Mouse (Mus musculus) lung, embryonic 15.5 days (tissue): Measurements from ENCODE around the gene Chst11. TPM values are rescaled to one million over a fixed set of nuclear protein-coding genes. Genes with fewer than 3 reads are reported as not detected.

Source experiments
- ATAC-seq: fragments of 200-750 bp; cut with Nextera tagmentation; 2 replicates; pipeline ENCODE4 v1.8.0; 2017; ENCODE audit warnings: moderate number of reproducible peaks, borderline replicate concordance; ENCODE audit not compliant: low FRiP score, low TSS enrichment; ENCODE audit errors: extremely low read depth
- H3K27ac ChIP-seq: fragments of 300-500 bp; sonication (generic); 2 replicates; pipeline ENCODE4 v1.5.1; 2015; ENCODE audit warnings: moderate library complexity, mild to moderate bottlenecking, inconsistent platforms
- H3K27me3 ChIP-seq: fragments of 300-500 bp; sonication (generic); 2 replicates; pipeline ENCODE4 v1.6.1; 2015; ENCODE audit warnings: inconsistent platforms
- H3K36me3 ChIP-seq: fragments of 300-500 bp; sonication (generic); 2 replicates; pipeline ENCODE4 v1.6.1; 2015; ENCODE audit warnings: inconsistent platforms
- H3K4me1 ChIP-seq: fragments of 300-500 bp; sonication (generic); 2 replicates; pipeline ENCODE4 v1.6.1; 2015; ENCODE audit warnings: inconsistent platforms
- H3K4me2 ChIP-seq: fragments of 300-500 bp; sonication (generic); 2 replicates; pipeline ENCODE4 v1.6.1; 2015; ENCODE audit warnings: inconsistent platforms, mild to moderate bottlenecking, moderate library complexity
- H3K4me3 ChIP-seq: fragments of 300-500 bp; sonication (generic); 2 replicates; pipeline ENCODE4 v1.5.1; 2015; ENCODE audit warnings: mild to moderate bottlenecking, inconsistent platforms
- H3K9ac ChIP-seq: fragments of 300-500 bp; sonication (generic); 2 replicates; pipeline ENCODE4 v1.6.1; 2015; ENCODE audit warnings: inconsistent platforms
- H3K9me3 ChIP-seq: fragments of 300-500 bp; sonication (generic); 2 replicates; pipeline ENCODE4 v1.6.1; 2016; ENCODE audit warnings: inconsistent platforms
- WGBS: fragments of 180-500 bp; shearing (Covaris S2); methylation state at CpG from one replicate; pipeline ENCODE4 v1.1.7; 2015; 5-methylcytosine and 5-hydroxymethylcytosine counted together
- polyA plus RNA-seq: library from polyadenylated mRNA; unstranded; fragments of >200 nt; fragmentation: Nextera tagmentation; extraction: Ambion mirVana; gene quantifications from 2 replicates; pipeline ENCODE4 v1.2.1, GENCODE M21; 2015

The Chst11 gene
- polyA plus RNA-seq, 1 experiment from 2014 or later = 2.0 TPM

- peaks cover 16% of the 10 kb centered on the region for H3K4me1 ChIP-seq
- no peak overlapping the region for H3K9ac ChIP-seq
- WGBS = 81% methylated on average over 1 of the region's 1 CpGs
- H3K4me2 ChIP-seq = no peak overlapping the region
- no peaks in the 10 kb centered on the region for H3K9me3 ChIP-seq
- no peak overlapping the region for H3K27ac ChIP-seq
- H3K4me3 ChIP-seq = no peak overlapping the region
- H3K36me3 ChIP-seq = no peaks in the 10 kb centered on the region
- peaks cover 6% of the 10 kb centered on the region; the same call in 1 of the 2 replicates for H3K27me3 ChIP-seq
- ATAC-seq = no peak
Observed at GRCm38 (mm10) chr10:83152723-83153122, 167.4 kb downstream of the Chst11 start.

GRCm38 (mm10) chr10:83153374-83153773 is 168.1 kb downstream of the Chst11 start:
- Histone ChIP-seq H3K9ac (no peak overlapping the region), H3K4me3 (no peak overlapping the region), H3K4me2 (no peak overlapping the region), H3K27me3 (peaks cover 3% of the 10 kb centered on the region; the same call in 1 of the 2 replicates), H3K4me1 (peaks cover 16% of the 10 kb centered on the region), H3K9me3 (no peaks in the 10 kb centered on the region), H3K36me3 (no peaks in the 10 kb centered on the region), H3K27ac (no peak overlapping the region)
- 79% methylated on average over 5 of the region's 5 CpGs for WGBS
- ATAC-seq = no peak

- H3K9me3 ChIP-seq = no peaks in the 10 kb centered on the region
- H3K9ac ChIP-seq = no peak overlapping the region
- no peak overlapping the region for H3K27ac ChIP-seq
- no peaks in the 10 kb centered on the region; the same call in 1 of the 2 replicates for H3K27me3 ChIP-seq
- no peak overlapping the region for H3K4me2 ChIP-seq
- ATAC-seq = no peak
- peaks cover 16% of the 10 kb centered on the region for H3K4me1 ChIP-seq
- no peak overlapping the region for H3K4me3 ChIP-seq
- 59% methylated on average over 9 of the region's 9 CpGs for WGBS
- H3K36me3 ChIP-seq = no peaks in the 10 kb centered on the region
Observed at GRCm38 (mm10) chr10:83153887-83154286, 168.6 kb downstream of the Chst11 start.

GRCm38 (mm10) chr10:83157289-83157688 is 172.0 kb downstream of the Chst11 start:
- no peak overlapping the region for H3K4me3 ChIP-seq
- H3K4me1 ChIP-seq = peaks cover 9% of the 10 kb centered on the region
- H3K4me2 ChIP-seq = no peak overlapping the region
- no peaks in the 10 kb centered on the region; the same call in 1 of the 2 replicates for H3K27me3 ChIP-seq
- H3K36me3 ChIP-seq = no peaks in the 10 kb centered on the region
- no peak for ATAC-seq
- WGBS = 64% methylated on average over 5 of the region's 5 CpGs
- H3K27ac ChIP-seq = no peak overlapping the region
- H3K9ac ChIP-seq = no peak overlapping the region
- H3K9me3 ChIP-seq = no peaks in the 10 kb centered on the region

GRCm38 (mm10) chr10:83158322-83158721 is 173.0 kb downstream of the Chst11 start:
- no peak overlapping the region for H3K27ac ChIP-seq

GRCm38 (mm10) chr10:83159229-83159628 is 173.9 kb downstream of the Chst11 start:
- ATAC-seq = no peak
- H3K4me3 ChIP-seq = no peak overlapping the region
- 84% methylated on average over 8 of the region's 8 CpGs for WGBS

More at GRCm38 (mm10) chr10:83158322-83158721, 173.0 kb downstream of the Chst11 start:
- Histone ChIP-seq H3K36me3 (no peaks in the 10 kb centered on the region), H3K4me3 (no peak overlapping the region), H3K4me2 (no peak overlapping the region), H3K9ac (no peak overlapping the region), H3K9me3 (no peaks in the 10 kb centered on the region), H3K4me1 (peaks cover 10% of the 10 kb centered on the region), H3K27me3 (no peaks in the 10 kb centered on the region; the same call in 1 of the 2 replicates)
- no peak for ATAC-seq
- WGBS = 76% methylated on average over 8 of the region's 8 CpGs

GRCm38 (mm10) chr10:83161656-83162365 is 176.5 kb downstream of the Chst11 start:
- ATAC-seq = 0 out of 2 replicates have a peak, but pooled peaks have one; percentile 44
- no peak overlapping the region for H3K27ac ChIP-seq

More at GRCm38 (mm10) chr10:83159229-83159628, 173.9 kb downstream of the Chst11 start:
- no peaks in the 10 kb centered on the region for H3K36me3 ChIP-seq
- H3K9ac ChIP-seq = no peak overlapping the region
- no peaks in the 10 kb centered on the region for H3K9me3 ChIP-seq
- H3K27me3 ChIP-seq = no peaks in the 10 kb centered on the region
- H3K27ac ChIP-seq = no peak overlapping the region
- H3K4me2 ChIP-seq = no peak overlapping the region
- peaks cover 10% of the 10 kb centered on the region for H3K4me1 ChIP-seq

GRCm38 (mm10) chr10:83163946-83164345 is 178.6 kb downstream of the Chst11 start:
- no peak overlapping the region for H3K4me3 ChIP-seq
- no peaks in the 10 kb centered on the region for H3K9me3 ChIP-seq
- 54% methylated on average over 6 of the region's 6 CpGs for WGBS
- H3K4me2 ChIP-seq = no peak overlapping the region
- H3K4me1 ChIP-seq = peaks cover 22% of the 10 kb centered on the region
- H3K27me3 ChIP-seq = no peaks in the 10 kb centered on the region
- no peak overlapping the region for H3K27ac ChIP-seq
- no peak overlapping the region for H3K9ac ChIP-seq
- ATAC-seq = no peak
- H3K36me3 ChIP-seq = no peaks in the 10 kb centered on the region

More at GRCm38 (mm10) chr10:83161656-83162365, 176.5 kb downstream of the Chst11 start:
- H3K9me3 ChIP-seq = no peaks in the 10 kb centered on the region
- no peak overlapping the region for H3K9ac ChIP-seq
- peaks cover 10% of the 10 kb centered on the region for H3K4me1 ChIP-seq
- H3K36me3 ChIP-seq = no peaks in the 10 kb centered on the region
- no peak overlapping the region for H3K4me2 ChIP-seq
- WGBS = 44% methylated on average over 10 of the region's 10 CpGs
- no peak overlapping the region for H3K4me3 ChIP-seq
- no peaks in the 10 kb centered on the region for H3K27me3 ChIP-seq

GRCm38 (mm10) chr10:83164901-83165435 is 179.7 kb downstream of the Chst11 start:
- Histone ChIP-seq H3K9ac (no peak overlapping the region), H3K27ac (no peak overlapping the region), H3K4me1 (peaks cover 27% of the 10 kb centered on the region), H3K4me2 (no peak overlapping the region), H3K9me3 (no peaks in the 10 kb centered on the region), H3K36me3 (no peaks in the 10 kb centered on the region), H3K27me3 (no peaks in the 10 kb centered on the region), H3K4me3 (no peak overlapping the region)
- no peak for ATAC-seq
- 81% methylated on average over 9 of the region's 9 CpGs for WGBS

GRCm38 (mm10) chr10:83165521-83166243 is 180.4 kb downstream of the Chst11 start:
- no peak overlapping the region for H3K9ac ChIP-seq
- H3K27ac ChIP-seq = no peak overlapping the region
- no peak overlapping the region for H3K4me3 ChIP-seq
- no peak for ATAC-seq
- no peak overlapping the region for H3K4me2 ChIP-seq
- H3K27me3 ChIP-seq = no peaks in the 10 kb centered on the region
- H3K36me3 ChIP-seq = no peaks in the 10 kb centered on the region
- peaks cover 27% of the 10 kb centered on the region for H3K4me1 ChIP-seq
- 74% methylated on average over 11 of the region's 11 CpGs for WGBS
- no peaks in the 10 kb centered on the region for H3K9me3 ChIP-seq

- Histone ChIP-seq H3K27ac (no peak overlapping the region), H3K9ac (no peak overlapping the region), H3K4me2 (no peak overlapping the region), H3K36me3 (no peaks in the 10 kb centered on the region), H3K9me3 (no peaks in the 10 kb centered on the region), H3K27me3 (no peaks in the 10 kb centered on the region), H3K4me3 (no peak overlapping the region), H3K4me1 (peaks cover 27% of the 10 kb centered on the region)
- no peak for ATAC-seq
- WGBS = 80% methylated on average over 9 of the region's 9 CpGs
Observed at GRCm38 (mm10) chr10:83166272-83166671, 181.0 kb downstream of the Chst11 start.

- peaks cover 17% of the 10 kb centered on the region for H3K4me1 ChIP-seq
- no peaks in the 10 kb centered on the region for H3K9me3 ChIP-seq
- no peaks in the 10 kb centered on the region for H3K27me3 ChIP-seq
- H3K27ac ChIP-seq = no peak overlapping the region
- WGBS = 76% methylated on average over 6 of the region's 6 CpGs
- H3K36me3 ChIP-seq = no peaks in the 10 kb centered on the region
- H3K4me2 ChIP-seq = no peak overlapping the region
- no peak overlapping the region for H3K9ac ChIP-seq
- no peak for ATAC-seq
- H3K4me3 ChIP-seq = no peak overlapping the region
Observed at GRCm38 (mm10) chr10:83167492-83167891, 182.2 kb downstream of the Chst11 start.
